Mouse (Mus musculus) heart, embryonic 14.5 days (tissue): Measurements from ENCODE around the gene Sfpq. TPM values are rescaled to one million over a fixed set of nuclear protein-coding genes. Genes with fewer than 3 reads are reported as not detected.

Source experiments
- ATAC-seq: fragments of 200-750 bp; cut with Nextera tagmentation; 2 replicates; pipeline ENCODE4 v1.8.0; 2017; ENCODE audit warnings: low read depth, moderate TSS enrichment; ENCODE audit not compliant: insufficient number of reproducible peaks, insufficient read depth, low FRiP score
- H3K27ac ChIP-seq, 2 experiments: fragments of 200-500 bp in 1 of 2; fragments of 300-500 bp in 1 of 2; sonication (generic) in 1 of 2; replicated peaks in 1 of 2; 2 replicates each; pipeline ENCODE4 v1.5.1; 2012 to 2014; ENCODE audit warnings: low read depth in 2 of 2, low read length in 2 of 2, control low read depth in 1 of 2, mild to moderate bottlenecking in 1 of 2, mixed read lengths in 1 of 2; ENCODE audit not compliant: control insufficient read depth in 1 of 2, insufficient read depth in 1 of 2
- H3K27me3 ChIP-seq: fragments of 300-500 bp; sonication (generic); 2 replicates; pipeline ENCODE4 v1.6.1; 2014; ENCODE audit warnings: mild to moderate bottlenecking, low read length, control low read depth; ENCODE audit not compliant: control insufficient read depth, insufficient read depth
- H3K36me3 ChIP-seq: fragments of 300-500 bp; sonication (generic); 2 replicates; pipeline ENCODE4 v1.6.1; 2014; ENCODE audit warnings: mild to moderate bottlenecking, control low read depth, low read length, mixed read lengths; ENCODE audit not compliant: control insufficient read depth, insufficient read depth
- H3K4me1 ChIP-seq, 2 experiments: fragments of 200-500 bp in 1 of 2; fragments of 300-500 bp in 1 of 2; sonication (generic) in 1 of 2; 2 replicates each; pipeline ENCODE4 v1.6.1; 2012 to 2014; ENCODE audit warnings: low read length in 2 of 2, control low read depth in 1 of 2, mixed read lengths in 1 of 2; ENCODE audit not compliant: control insufficient read depth in 2 of 2, insufficient read depth in 2 of 2
- H3K4me2 ChIP-seq: fragments of 300-500 bp; sonication (generic); 2 replicates; pipeline ENCODE4 v1.6.1; 2014; ENCODE audit warnings: mild to moderate bottlenecking, low read length
- H3K4me3 ChIP-seq, 2 experiments: fragments of 200-500 bp in 1 of 2; fragments of 300-500 bp in 1 of 2; sonication (generic) in 1 of 2; 2 replicates each; pipeline ENCODE4 v1.5.1; 2012 to 2014; ENCODE audit warnings: low read length in 2 of 2, mild to moderate bottlenecking in 2 of 2, control low read depth in 1 of 2, low read depth in 1 of 2, moderate library complexity in 1 of 2; ENCODE audit not compliant: control insufficient read depth in 1 of 2, insufficient read depth in 1 of 2
- H3K9ac ChIP-seq: fragments of 300-500 bp; sonication (generic); 2 replicates; pipeline ENCODE4 v1.6.1; 2014; ENCODE audit warnings: mild to moderate bottlenecking, low read length
- H3K9me3 ChIP-seq: fragments of 300-500 bp; sonication (generic); 2 replicates; pipeline ENCODE4 v1.6.1; 2016; ENCODE audit warnings: low read length, control low read depth; ENCODE audit not compliant: control insufficient read depth
- WGBS: fragments of 180-500 bp; shearing (Covaris S2); extraction: QIAGEN DNeasy Blood & Tissue Kit; methylation state at CpG from one replicate; pipeline ENCODE4 v1.1.7; 2014; 5-methylcytosine and 5-hydroxymethylcytosine counted together
- polyA plus RNA-seq: library from polyadenylated mRNA; unstranded; fragments of >200 nt; fragmentation: Nextera tagmentation; extraction: Ambion mirVana; gene quantifications from 2 replicates; pipeline ENCODE4 v1.2.1, GENCODE M21; 2014

Sfpq gene
- polyA plus RNA-seq, 1 experiment from 2014 or later: 76.1 TPM

DNA sequence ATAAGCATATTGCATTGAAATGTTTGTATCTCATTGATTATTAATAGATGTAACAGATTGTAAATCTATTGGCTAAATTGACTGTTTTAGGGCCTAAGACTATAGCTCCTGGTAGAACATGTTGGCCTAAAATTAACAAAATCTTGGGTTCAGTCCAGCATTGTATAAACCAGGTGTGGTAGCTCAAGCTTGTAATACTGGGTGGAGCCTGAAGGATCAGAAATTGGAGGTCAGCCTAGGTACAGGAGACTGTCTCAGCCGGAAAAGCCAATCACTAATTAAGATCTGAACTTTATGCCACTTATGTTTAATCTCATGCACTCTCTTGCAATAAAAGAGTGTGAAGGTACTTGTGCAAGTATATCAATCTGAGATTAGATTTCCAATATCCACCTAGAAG is 64.6 kb downstream of the Sfpq start:
- Histone ChIP-seq H3K4me3 (no peak overlapping the region), H3K36me3 (peaks cover 15% of the 10 kb centered on the region), H3K4me1 (no peaks in the 10 kb centered on the region), H3K9me3 (no peaks in the 10 kb centered on the region), H3K9ac (no peak overlapping the region), H3K27ac (no peak overlapping the region), H3K27me3 (no peaks in the 10 kb centered on the region), H3K4me2 (no peak overlapping the region)
- no peak for ATAC-seq
- WGBS: 77% methylated on average over 1 of the region's 1 CpGs

Other genes starting within 250 kb of the Sfpq start
- gene Zmym4, start 53.2 kb upstream of the Sfpq start, polyA plus RNA-seq: 15.9 and 17.8 TPM in 2 replicates
- gene Zmym1, start 39.8 kb downstream of the Sfpq start, polyA plus RNA-seq: 15.0 and 18.2 TPM in 2 replicates
- 15.3 and 15.7 TPM in 2 replicates for gene Zmym6, start 56.1 kb downstream of the Sfpq start, polyA plus RNA-seq
- 14.6 and 15.6 TPM in 2 replicates for gene Tmem35b, start 102.4 kb downstream of the Sfpq start, polyA plus RNA-seq
- 0.57 and 0.74 TPM in 2 replicates for gene Dlgap3, start 147.9 kb downstream of the Sfpq start, polyA plus RNA-seq
- gene Smim12, start 222.5 kb downstream of the Sfpq start, polyA plus RNA-seq: 61.2 and 63.8 TPM in 2 replicates